ENCODE assay signal across 9 mouse cellular contexts in the genomic region with DNA sequence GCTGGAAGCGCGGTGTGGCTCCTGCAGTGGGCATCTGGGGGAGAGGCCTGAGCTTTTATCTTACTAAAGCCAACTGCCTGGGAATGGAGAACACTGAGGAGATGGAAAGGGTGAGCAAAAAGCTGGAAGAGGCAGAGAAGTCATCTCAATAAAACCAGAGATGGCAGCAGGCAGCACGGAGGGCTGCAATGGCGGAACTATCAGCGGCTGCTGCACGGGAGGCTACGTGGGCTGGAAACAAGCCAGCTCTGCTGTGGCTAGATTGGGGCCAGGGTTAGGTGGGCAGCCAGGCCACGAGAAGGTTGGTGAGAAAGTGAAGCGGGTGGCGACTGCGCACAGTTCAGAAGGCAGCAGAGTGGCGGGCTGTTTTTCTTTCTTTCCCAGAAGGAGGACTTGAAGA.
DNase-seq lines count a peak whose midpoint lies in the region; ATAC-seq and TF ChIP-seq lines count a peak whose summit lies in the region.
"Had no signal": no experiment of that assay in that cellular context is flagged by ENCODE, and none has a peak within 500 bp of the region (broad histone marks: within the 10 kb centered on the region; RNA-seq: fewer than 3 reads in every experiment).

No protein-coding gene starts in this region.

- H3K4me3 ChIP-seq in heart, embryonic 14.5 days (ENCODE audit: control insufficient read depth in 1 of 2, insufficient read depth in 1 of 2, low read depth in 1 of 2, low read length in 2 of 2), result peak overlapping the region; percentile 4 to 21
- H3K4me3 ChIP-seq in ES-Bruce4 (ENCODE audit: low read depth, low read length), result peak overlapping the region; percentile 37
- no peak overlapping the region for H3K4me3 ChIP-seq in liver, embryonic 13.5 days (replicated peaks)
- H3K4me3 ChIP-seq: megakaryocyte, embryonic 14.5 days had no signal

- no peak for TF ChIP-seq POLR2A in ES-Bruce4 (IDR thresholded peaks at IDR 0.05; ENCODE audit: insufficient read depth, low read length)

- H3K27ac ChIP-seq in heart, embryonic 14.5 days (replicated peaks in 1 of 2; ENCODE audit: control insufficient read depth in 1 of 2, insufficient read depth in 1 of 2, low read depth in 2 of 2, low read length in 2 of 2), result no peak overlapping the region
- H3K27ac ChIP-seq in ES-Bruce4 (ENCODE audit: insufficient read depth, low read length), result peak overlapping the region; percentile 52
- H3K27ac ChIP-seq in liver, embryonic 13.5 days, result no peak overlapping the region

- 0 out of 2 replicates have a peak overlapping the region, but pooled peaks have one; percentile 1 for H3K9ac ChIP-seq in heart, embryonic 14.5 days (ENCODE audit: low read length)
- peak overlapping the region; percentile 53 for H3K9ac ChIP-seq in ES-Bruce4 (ENCODE audit: low read depth, poor library complexity, severe bottlenecking)
- no peak overlapping the region for H3K9ac ChIP-seq in liver, embryonic 13.5 days

- H3K4me2 ChIP-seq in heart, embryonic 14.5 days (ENCODE audit: low read length), result peak overlapping the region; percentile 62
- peak overlapping the region; percentile 31 for H3K4me2 ChIP-seq in liver, embryonic 13.5 days

- intact Hi-C loops in left cerebral cortex, postnatal 25 days (cut with DNase I), result loop anchor here (5.0 kb wide), 1 partner anchor 196 kb away; a partner anchor contains a TSS

- no peak for TF ChIP-seq EP300 in ES-Bruce4 (IDR thresholded peaks at IDR 0.05; ENCODE audit: insufficient read depth, low read depth, low read length)

- H3K36me3 ChIP-seq in heart, embryonic 14.5 days (ENCODE audit: control insufficient read depth, insufficient read depth, low read length), result no peaks in the 10 kb centered on the region
- no peaks in the 10 kb centered on the region for H3K36me3 ChIP-seq in ES-Bruce4 (ENCODE audit: control insufficient read depth, insufficient read depth, low read length, poor library complexity, severe bottlenecking)
- no peaks in the 10 kb centered on the region for H3K36me3 ChIP-seq in liver, embryonic 13.5 days

- ATAC-seq in heart, embryonic 14.5 days (ENCODE audit: insufficient number of reproducible peaks, insufficient read depth, low FRiP score, low read depth), result no peak
- 0 out of 2 replicates have a peak, but pooled peaks have one; percentile 40 for ATAC-seq in erythroid progenitor cell, adult 5-6 weeks (replicated peaks; ENCODE audit: low FRiP score, poor library complexity, severe bottlenecking)
- no peak for ATAC-seq in liver, embryonic 13.5 days (ENCODE audit: low read depth)

- no peaks in the 10 kb centered on the region for H3K9me3 ChIP-seq in heart, embryonic 14.5 days (ENCODE audit: control insufficient read depth, low read length)
- no peaks in the 10 kb centered on the region for H3K9me3 ChIP-seq in ES-Bruce4 (replicated peaks; ENCODE audit: control insufficient read depth, insufficient read depth, low read length, poor library complexity, severe bottlenecking)
- H3K9me3 ChIP-seq in liver, embryonic 13.5 days (replicated peaks), result no peaks in the 10 kb centered on the region

- peaks cover 37 to 63% of the 10 kb centered on the region in 2 experiments for H3K4me1 ChIP-seq in heart, embryonic 14.5 days (ENCODE audit: control insufficient read depth in 2 of 2, insufficient read depth in 2 of 2, low read length in 2 of 2)
- peaks cover 9% of the 10 kb centered on the region for H3K4me1 ChIP-seq in ES-Bruce4 (ENCODE audit: control insufficient read depth, insufficient read depth, low read length)
- peaks cover 71% of the 10 kb centered on the region for H3K4me1 ChIP-seq in liver, embryonic 13.5 days (replicated peaks)

- DNase-seq in heart, adult 11 months, result no peak
- no peak for DNase-seq in liver, embryonic 13.5 days
- DNase-seq in left cerebral cortex, postnatal 25 days (ENCODE audit: low spot score in 2 of 2), result no peak
- no peak for DNase-seq in T-cell, adult 2 months (ENCODE audit: low spot score)
- no peak for DNase-seq in frontal cortex, postnatal 10 days (ENCODE audit: low spot score in 2 of 2)

- H3K27me3 ChIP-seq in heart, embryonic 14.5 days (ENCODE audit: control insufficient read depth, insufficient read depth, low read length), result peaks cover 4% of the 10 kb centered on the region; the same call in 1 of the 2 replicates
- no peaks in the 10 kb centered on the region for H3K27me3 ChIP-seq in ES-Bruce4 (ENCODE audit: control insufficient read depth, insufficient read depth, low read length, poor library complexity, severe bottlenecking)
- peaks cover 66% of the 10 kb centered on the region for H3K27me3 ChIP-seq in liver, embryonic 13.5 days

- WGBS in heart, embryonic 14.5 days, result 32% methylated on average over 12 of the region's 12 CpGs
- 39% methylated on average over 12 of the region's 12 CpGs for WGBS in liver, embryonic 13.5 days (ENCODE audit: insufficient replicate concordance)

- no peak for TF ChIP-seq CTCF in ES-Bruce4 (IDR thresholded peaks at IDR 0.05; ENCODE audit: low read depth, low read length)
